Mouse (Mus musculus): ENCODE results near the gene Zfp207.

GRCm38 (mm10) chr11:80383626-80384046 is 557 bp downstream of the Zfp207 start:
- TF ChIP-seq POLR2A (IDR thresholded peaks at IDR 0.05; ENCODE audit: low read depth, low read length) = no peak
- TF ChIP-seq CTCF (IDR thresholded peaks at IDR 0.05; ENCODE audit: extremely low read depth, insufficient read depth, insufficient read length, insufficient replicate concordance) = no peak

All from spleen, adult 2 months (tissue).